Mouse (Mus musculus) monocyte, adult 2 months (primary cell): ENCODE data around the gene Hist1h2bh.
"Not testable (repeated sequence)": the region's sequence is repeated elsewhere in the genome, so short reads cannot be mapped to it uniquely, and the experiment has no call there.

Source experiments
- DNase-seq, 2 experiments: peaks; one replicate each; pipeline ENCODE4 v3.0.0; 2022; ENCODE audit warnings: low spot score in 2 of 2, low read depth in 1 of 2

The Hist1h2bh gene

DNA sequence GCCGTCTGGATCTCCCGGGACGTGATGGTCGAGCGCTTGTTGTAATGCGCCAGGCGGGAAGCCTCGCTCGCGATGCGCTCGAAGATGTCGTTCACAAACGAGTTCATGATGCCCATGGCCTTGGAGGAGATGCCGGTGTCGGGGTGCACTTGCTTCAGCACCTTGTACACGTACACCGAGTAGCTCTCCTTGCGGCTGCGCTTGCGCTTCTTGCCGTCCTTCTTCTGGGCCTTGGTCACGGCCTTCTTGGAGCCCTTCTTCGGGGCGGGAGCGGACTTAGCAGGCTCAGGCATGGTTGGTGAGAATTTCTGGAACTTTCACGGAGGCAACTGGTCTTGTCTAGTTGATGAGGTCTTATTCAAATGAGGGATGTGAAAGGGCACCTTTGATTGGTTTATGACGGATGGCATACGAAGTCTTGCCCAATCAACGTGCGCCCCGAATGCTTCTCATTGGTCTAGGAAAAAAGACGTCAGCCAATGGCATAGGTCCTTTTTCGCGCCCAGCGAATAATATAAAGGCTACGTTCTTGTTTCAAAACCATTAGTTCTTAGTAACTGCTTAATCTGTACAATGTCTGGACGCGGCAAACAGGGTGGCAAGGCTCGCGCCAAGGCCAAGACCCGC, 30.8 kb upstream of the Hist1h2bh start, which contains the start of the genes Hist1h2bf and Hist1h2ad:
TSS of gene Hist1h2bf (minus strand) at position 299 of the 627 bp plus-strand sequence.
TSS of gene Hist1h2ad (plus strand) at position 484 of the 627 bp plus-strand sequence.
- peak; percentile 82 to 87 for DNase-seq

DNA sequence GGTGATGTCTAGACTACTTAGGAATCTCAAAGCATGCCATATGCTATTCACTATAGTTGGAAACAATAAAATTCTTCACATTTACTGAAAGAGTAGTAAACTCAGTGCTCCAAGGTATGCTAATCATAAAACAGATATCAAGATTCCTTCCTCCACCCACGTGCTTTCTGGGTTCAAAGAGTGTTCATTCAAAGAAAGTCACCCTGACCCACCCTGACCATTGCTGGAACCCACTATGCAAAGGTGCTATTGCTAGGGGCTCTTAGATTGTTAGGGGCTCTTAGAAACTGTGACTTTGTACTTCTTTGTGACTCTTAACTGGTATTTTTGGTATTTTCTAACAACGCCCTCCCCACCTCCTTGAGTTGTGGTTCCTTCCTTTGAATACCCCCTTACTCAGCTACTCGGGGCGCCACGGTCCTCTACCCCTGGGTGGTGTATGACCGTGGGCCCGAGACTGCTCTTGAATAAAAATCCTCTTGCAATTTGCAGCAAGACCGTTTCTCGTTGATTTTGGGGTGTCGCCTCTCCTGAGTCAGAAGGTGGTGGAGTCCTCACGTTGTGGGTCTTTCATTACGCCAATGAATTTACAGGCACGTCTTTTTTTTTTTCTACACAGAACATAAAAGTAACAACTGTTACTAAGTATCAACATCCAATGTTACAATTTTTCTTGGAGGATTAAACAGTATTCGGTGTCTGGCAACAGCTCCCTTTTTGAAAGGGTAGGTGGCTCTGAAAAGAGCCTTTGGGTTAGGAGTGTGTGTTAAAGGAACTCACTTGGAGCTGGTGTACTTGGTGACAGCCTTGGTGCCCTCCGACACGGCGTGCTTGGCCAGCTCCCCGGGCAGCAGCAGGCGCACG, 30.1 kb upstream of the Hist1h2bh start:
- not testable (repeated sequence) for DNase-seq

DNA sequence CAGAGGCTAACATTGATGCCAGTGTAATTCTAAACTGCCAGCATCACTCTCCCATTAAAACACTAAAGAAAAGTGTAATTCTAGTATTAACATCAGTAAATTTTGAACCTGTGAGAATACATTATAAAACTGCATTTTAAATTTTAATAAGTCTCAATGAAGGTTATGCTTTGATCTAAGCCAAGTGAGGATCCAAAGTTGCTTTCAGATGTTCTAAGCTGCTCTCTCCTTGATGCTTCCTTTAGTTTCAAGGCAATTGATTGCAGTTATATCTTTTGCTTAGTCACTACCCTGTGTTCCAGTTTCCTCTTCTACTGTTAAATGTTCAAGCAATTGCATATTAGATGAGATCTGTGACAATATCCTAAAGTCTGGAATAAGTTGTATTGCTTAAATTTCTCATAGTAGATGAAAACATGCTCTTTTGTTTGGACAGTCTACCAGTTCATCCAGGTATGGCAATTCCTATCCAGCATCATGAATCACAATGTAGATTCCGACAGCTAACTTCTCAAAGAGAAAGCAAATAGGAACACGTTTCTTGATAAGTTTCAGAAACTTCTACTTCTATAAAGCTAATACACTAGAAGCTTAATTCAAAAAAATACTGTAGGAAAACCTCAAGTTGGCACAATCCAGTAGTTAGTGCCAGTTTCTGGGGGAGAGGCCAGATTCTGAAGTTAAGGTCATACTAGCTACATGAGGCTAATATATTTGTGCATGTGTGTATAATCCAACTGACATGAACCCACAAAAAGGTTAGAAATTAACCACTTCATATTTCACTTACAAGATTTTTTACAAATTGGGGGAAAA, 29.2 kb upstream of the Hist1h2bh start:
- no peak for DNase-seq

DNA sequence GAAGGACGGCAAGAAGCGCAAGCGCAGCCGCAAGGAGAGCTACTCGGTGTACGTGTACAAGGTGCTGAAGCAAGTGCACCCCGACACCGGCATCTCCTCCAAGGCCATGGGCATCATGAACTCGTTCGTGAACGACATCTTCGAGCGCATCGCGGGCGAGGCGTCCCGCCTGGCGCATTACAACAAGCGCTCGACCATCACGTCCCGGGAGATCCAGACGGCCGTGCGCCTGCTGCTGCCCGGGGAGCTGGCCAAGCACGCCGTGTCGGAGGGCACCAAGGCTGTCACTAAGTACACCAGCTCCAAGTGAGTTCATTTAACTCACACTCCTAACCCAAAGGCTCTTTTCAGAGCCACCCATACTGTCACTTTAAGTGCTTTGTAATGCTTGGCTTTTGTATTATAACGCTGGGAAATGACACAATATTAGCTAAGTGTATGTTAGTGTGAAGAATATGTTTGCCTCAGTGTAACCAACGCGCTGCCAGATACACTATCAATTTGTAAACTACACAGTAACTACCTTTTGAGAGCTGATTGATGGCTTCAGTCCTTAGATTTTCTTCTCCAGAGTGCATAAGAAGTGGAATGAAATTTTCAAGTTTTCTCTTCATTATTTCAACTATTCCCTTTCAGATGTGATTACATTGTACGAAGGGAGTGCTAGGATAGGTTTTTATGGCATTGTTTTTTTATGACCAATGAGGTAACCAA, 28.5 kb upstream of the Hist1h2bh start:
- not testable (repeated sequence) for DNase-seq

DNA sequence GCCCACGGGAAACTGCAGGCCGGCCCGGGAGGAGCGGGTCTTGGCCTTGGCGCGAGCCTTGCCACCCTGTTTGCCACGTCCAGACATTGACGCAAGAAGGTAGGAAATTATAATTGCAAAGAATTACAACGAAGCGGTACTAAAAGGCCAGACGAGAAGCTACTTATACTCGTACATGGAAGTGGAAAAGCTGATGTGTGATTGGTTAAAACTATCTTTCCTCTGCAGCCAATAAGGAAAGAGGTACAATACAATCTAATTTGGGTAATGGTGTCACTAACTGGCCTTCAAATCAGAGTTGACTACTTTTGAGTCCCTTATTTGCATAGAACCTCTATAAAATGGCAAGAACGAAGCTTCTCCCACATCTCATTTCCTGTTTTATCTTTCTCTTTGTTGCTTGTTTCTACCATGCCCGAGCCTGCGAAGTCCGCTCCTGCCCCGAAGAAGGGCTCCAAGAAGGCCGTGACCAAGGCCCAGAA, 27.9 kb upstream of the Hist1h2bh start, which contains the start of the genes Hist1h2ae and Hist1h2bg:
TSS of gene Hist1h2ae (minus strand) at position 199 of the 482 bp plus-strand sequence.
TSS of gene Hist1h2bg (plus strand) at position 375 of the 482 bp plus-strand sequence.
- DNase-seq, result peak in 1 of 2 experiments; percentile 54

DNA sequence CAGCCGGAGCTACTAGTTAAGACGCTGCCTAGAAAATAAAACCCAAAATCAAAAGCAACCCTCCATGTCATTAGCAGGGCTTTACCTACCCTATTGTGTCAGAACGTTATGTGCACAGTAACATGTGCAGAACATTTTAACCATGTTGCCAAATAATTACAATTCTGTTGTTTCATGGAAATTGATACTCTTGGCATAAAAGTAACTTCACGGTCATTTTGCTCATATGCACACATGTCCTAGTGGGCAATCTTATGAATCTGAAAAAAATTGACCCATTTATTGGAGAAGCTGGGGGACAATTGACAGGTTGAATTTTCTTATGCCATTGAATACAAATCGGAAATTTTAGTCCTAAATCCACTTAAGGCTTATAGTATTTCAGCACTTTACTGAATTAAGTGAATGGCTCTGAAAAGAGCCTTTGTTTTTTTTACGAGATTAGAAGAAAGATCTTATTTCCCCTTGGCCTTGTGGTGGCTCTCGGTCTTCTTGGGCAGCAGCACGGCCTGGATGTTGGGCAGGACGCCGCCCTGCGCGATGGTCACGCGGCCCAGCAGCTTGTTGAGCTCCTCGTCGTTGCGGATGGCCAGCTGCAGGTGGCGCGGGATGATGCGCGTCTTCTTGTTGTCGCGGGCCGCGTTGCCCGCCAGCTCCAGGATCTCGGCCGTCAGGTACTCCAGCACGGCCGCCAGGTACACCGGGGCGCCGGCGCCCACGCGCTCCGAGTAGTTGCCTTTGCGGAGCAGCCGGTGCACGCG, 27.2 kb upstream of the Hist1h2bh start:
- not testable (repeated sequence) for DNase-seq

DNA sequence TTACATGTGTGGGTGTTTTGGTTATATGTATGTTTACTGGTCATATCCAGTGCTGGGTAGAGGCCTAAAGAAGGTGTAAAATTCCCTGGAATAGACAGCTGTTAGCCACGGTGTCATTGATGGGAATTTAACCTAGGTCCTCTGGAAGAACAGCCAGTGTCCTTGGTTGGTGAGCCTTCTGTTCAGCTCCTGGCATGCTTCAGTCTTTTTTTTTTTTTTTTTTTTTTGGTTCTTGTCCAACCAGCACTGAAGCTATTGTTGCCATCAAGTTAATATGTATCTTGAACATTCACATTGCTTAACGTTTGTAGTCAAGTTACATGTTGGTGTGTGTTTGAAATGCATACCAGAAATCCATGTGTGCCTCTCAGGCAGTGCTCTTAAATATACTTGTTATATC, 21.3 kb upstream of the Hist1h2bh start:
- DNase-seq, result no peak

DNA sequence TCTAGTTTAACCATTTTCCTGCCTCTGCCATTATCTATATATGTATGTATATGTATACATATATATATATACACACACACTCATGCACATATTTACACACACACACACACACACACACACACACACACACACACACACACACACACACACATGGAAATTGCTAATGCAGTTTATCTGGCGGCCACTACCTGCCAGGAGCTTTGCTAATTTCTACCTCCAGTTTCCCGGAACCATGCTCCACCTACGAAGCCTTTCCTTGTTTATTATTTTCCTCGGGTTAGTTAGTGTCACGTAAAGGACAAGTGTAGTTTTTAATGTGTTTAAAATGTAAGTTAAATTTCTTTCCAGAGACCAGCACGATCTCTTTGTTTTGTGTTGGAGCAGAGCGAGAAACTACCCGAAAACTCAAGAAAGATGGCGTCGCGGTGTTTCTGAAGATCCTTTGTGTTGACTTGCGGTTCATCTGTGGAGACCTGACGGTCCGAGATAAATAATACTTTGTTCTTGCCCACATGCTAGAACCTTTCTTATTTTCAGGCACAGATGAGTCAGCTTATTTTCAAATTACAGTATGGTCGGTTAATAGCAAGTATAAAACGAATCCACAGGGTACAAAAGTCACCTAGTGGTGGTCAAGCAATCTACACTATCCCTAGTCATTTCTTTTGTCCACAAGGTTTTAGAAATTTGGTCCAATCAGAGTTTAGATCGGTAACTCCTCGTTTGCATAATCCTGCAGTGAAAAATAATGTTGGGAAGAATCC, 19.7 kb upstream of the Hist1h2bh start:
- peak in 1 of 2 experiments; percentile 26 for DNase-seq

DNA sequence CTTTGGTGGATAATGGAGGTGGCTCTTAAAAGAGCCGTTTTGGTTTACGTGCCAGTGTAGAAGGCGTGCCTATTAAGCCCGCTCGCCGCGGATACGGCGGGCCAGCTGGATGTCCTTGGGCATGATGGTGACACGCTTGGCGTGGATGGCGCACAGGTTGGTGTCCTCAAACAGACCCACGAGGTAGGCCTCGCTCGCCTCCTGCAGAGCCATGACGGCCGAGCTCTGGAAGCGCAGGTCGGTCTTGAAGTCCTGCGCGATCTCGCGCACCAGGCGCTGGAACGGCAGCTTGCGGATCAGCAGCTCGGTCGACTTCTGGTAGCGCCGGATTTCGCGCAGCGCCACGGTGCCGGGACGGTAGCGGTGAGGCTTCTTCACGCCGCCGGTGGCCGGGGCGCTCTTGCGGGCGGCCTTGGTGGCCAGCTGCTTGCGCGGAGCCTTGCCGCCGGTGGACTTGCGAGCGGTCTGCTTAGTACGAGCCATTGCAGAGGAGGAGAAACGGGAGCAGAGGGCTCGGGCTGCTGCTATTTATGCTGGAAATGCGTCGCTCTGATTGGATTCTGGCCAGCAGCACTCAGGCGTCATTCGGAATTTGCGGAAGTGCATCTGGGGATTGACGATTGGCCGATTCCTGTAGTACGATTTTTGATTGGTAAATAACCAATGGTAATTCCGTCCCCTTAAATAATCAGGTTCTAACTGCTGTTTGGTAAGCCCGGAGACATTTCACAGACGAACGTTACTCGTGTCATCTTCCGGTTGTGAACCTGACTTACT, 18.9 kb upstream of the Hist1h2bh start, which contains the start of gene Hist1h3e:
TSS of gene Hist1h3e (minus strand) at position 487 of the 777 bp plus-strand sequence.
- peak; percentile 91 to 94 for DNase-seq

DNA sequence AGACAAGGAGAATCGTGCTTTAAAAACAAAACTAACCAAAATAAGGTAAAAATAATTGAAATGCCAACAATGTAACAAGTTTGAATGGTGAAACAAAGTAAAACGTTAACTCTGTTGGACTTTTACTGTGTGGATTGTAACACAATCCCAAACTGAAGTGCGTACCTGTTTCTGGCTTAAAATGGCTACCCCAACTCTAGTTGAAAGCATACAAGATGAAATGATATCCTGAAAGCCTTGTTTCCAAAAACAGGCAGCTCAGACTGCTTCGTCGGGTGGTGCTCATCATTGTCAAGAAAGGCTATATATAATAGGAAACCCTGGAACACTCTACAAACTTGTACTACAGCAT, 18.3 kb upstream of the Hist1h2bh start:
- DNase-seq, result not testable (repeated sequence)

DNA sequence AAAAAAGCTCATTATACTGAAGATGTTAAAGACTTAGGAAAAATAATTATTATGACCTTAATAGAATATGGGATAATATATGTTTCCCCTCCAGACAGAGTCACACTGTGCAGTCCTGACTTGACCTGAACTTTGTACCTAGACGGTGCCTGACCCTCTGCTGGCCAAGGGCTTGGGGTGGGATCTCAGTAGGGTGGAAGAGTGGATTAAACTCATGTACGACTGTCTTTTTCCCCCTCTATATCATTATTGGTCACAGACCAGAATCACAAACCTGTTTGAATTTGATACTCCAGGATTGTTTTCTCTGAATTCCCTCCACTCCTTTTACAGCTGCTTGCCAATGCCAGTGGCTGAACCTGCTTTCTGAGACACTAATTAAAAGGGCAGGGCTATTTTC, 17.5 kb upstream of the Hist1h2bh start:
- DNase-seq, result not testable (repeated sequence)

DNA sequence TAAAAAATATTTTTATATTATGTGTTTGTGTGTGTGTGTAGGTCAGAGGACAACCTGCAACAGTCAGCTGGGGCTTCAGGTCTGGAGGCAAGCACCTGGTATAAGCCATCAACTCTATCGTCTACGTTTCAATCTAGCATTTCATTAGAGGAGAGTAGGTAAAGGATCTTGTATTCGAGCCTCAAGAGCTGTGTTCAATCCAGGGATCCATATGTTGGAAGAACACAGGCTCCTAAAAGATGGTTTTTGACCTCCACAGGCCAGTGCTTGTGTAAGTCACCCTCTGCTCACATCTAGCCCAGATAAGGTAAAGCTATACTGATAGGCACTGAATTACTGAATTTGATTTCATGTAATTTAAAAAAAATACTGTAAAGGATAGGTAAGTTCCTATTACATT, 13.7 kb upstream of the Hist1h2bh start:
- no peak for DNase-seq

DNA sequence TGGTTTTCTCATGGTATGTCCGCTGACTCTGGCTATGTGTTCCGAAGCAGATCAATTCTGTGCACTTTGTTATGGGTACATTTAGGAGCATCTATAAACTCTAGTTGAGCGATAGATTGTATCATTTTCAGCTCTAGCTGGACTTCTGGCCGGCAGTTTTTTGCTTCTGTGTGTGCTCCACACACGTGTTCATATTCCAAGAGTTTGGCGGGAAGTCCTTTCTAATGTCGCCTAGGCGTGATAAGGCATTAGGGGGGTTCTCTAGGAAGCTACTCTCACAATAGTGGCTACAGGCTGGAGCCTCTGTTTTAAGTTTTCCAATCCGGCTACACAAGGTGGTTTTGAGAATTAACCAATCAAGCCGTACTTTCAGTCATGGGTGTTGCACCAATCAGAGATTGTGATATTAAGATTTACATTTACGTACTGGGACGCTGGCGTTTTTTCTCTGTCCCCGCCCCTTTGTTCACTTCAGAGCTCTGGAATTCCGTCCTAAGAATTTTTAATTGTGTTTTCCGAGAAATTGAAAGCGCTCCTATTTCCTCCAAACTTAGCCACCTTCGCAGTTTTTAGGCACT, 12.7 kb upstream of the Hist1h2bh start:
- DNase-seq, result peak in 1 of 2 experiments; percentile 33

DNA sequence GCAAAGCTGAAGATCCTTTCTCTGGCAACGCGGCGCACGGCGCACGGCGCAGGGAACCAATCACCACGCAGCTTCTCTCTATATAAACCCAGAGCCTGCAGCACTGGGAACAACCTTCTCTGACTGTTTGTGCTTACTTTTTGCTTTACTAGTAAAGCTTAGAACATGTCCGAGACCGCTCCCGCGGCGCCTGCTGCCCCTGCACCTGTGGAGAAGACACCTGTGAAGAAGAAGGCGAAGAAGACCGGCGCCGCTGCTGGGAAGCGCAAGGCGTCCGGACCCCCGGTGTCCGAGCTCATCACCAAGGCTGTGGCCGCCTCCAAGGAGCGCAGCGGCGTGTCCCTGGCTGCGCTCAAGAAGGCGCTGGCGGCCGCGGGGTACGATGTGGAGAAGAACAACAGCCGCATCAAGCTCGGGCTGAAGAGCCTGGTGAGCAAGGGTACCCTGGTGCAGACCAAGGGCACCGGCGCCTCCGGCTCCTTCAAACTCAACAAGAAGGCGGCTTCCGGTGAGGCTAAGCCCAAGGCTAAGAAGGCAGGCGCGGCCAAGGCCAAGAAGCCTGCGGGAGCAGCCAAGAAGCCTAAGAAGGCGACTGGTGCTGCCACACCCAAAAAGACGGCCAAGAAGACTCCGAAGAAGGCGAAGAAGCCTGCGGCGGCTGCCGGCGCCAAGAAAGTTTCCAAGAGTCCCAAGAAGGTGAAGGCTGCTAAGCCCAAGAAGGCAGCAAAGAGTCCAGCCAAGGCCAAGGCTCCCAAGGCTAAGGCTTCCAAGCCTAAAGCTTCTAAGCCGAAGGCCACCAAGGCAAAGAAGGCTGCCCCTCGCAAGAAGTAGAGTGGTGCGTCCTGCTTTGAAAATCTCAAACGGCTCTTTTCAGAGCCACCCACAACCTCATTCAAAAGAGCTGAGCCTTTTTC, 12.0 kb upstream of the Hist1h2bh start:
- DNase-seq, result peak; percentile 53 to 56

DNA sequence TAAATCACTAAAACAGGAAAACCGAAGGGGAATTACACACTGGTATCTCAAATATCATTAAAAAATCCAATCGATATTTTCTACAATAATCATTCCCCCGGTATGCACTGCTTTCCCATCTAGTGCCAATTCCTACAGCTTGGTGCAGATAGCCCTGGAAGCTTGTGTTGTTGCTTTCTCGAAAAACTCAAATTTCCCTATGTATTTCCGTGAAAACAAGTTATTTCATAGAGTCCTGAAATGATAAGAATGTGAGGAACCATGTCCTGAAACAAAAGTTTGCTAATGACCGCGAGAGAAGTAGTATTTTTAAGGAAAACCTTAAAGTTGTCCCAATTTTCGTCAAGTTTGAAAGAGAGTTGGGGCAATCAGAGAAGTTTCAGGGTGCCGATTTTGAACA, 11.2 kb upstream of the Hist1h2bh start:
- no peak for DNase-seq

DNA sequence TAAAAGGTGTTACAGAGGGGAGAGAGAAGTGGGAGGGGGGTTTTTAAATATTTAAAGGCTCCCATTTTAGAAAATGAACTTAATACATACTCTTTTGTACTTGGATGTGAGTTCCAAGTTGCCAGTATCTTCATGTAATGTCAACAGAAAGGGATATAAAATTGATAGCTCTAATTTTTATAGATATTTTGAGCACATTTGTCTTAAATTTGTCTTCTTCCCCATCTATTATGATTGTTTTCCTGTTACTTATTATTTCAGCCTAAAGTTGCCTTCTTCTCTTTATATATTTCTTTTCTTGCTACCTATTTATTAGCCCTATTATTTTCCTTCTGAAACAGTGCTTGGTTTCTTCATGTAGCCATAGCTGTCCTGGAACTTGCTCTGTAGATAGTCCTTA, 9.8 kb upstream of the Hist1h2bh start, which contains the start of gene Hist1h1d:
TSS of gene Hist1h1d (plus strand) at position 301 of the 400 bp plus-strand sequence.
- no peak for DNase-seq
